Mouse (Mus musculus) CH12.LX (cell line): ENCODE measurements around the gene 1600002K03Rik.
A peak's percentile ranks its signal among the peaks of the same experiment; 100 is the strongest.

Experiments
- BHLHE40 ChIP-seq: IDR thresholded peaks from 2 replicates; pipeline ENCODE4 v1.6.1; 2011; ENCODE audit warnings: mild to moderate bottlenecking, low read depth, low read length, improper control_type of control experiment
- CHD2 ChIP-seq: IDR thresholded peaks from 2 replicates; pipeline ENCODE4 v1.6.1; 2011; ENCODE audit warnings: low read length, improper control_type of control experiment
- CTCF ChIP-seq, 2 experiments: IDR thresholded peaks in 1 of 2; conservative IDR thresholded peaks in 1 of 2; 2 replicates each; pipeline ENCODE4 v1.5.1; 2011 to 2012; ENCODE audit warnings: low read depth in 2 of 2, low read length in 2 of 2, improper control_type of control experiment in 1 of 2, inconsistent platforms in 1 of 2, mild to moderate bottlenecking in 1 of 2, moderate library complexity in 1 of 2
- MAFK ChIP-seq: IDR thresholded peaks from 2 replicates; pipeline ENCODE4 v1.6.1; 2011; ENCODE audit warnings: low read length, improper control_type of control experiment; ENCODE audit not compliant: insufficient replicate concordance
- MAX ChIP-seq: IDR thresholded peaks from 2 replicates; pipeline ENCODE4 v1.6.1; 2011; ENCODE audit warnings: low read length, improper control_type of control experiment
- MXI1 ChIP-seq: IDR thresholded peaks from 2 replicates; pipeline ENCODE4 v1.6.1; 2011; ENCODE audit warnings: mild to moderate bottlenecking, low read depth, low read length, improper control_type of control experiment
- NELFE ChIP-seq: IDR thresholded peaks from 2 replicates; pipeline ENCODE4 v1.6.1; 2011; ENCODE audit warnings: low read depth, low read length, improper control_type of control experiment
- NRF1 ChIP-seq: IDR thresholded peaks from 2 replicates; pipeline ENCODE4 v1.6.1; 2014; ENCODE audit warnings: low read depth, mild to moderate bottlenecking, inconsistent platforms, low read length, improper control_type of control experiment, moderate library complexity
- PAX5 ChIP-seq: IDR thresholded peaks from 2 replicates; pipeline ENCODE4 v1.6.1; 2012; ENCODE audit warnings: low read length, inconsistent platforms, mixed read lengths
- POLR2A ChIP-seq: IDR thresholded peaks from 2 replicates; pipeline ENCODE4 v1.6.1; 2011; ENCODE audit warnings: low read depth, mild to moderate bottlenecking, improper control_type of control experiment, low read length
- SMC3 ChIP-seq: IDR thresholded peaks from 2 replicates; pipeline ENCODE4 v1.6.1; 2011; ENCODE audit warnings: low read depth, low read length, improper control_type of control experiment
- UBTF ChIP-seq: IDR thresholded peaks from 2 replicates; pipeline ENCODE4 v1.6.1; 2012; ENCODE audit warnings: low read depth, mild to moderate bottlenecking, inconsistent platforms, low read length, improper control_type of control experiment, moderate library complexity
- USF1 ChIP-seq: IDR thresholded peaks from 2 replicates; pipeline ENCODE4 v1.6.1; 2014; ENCODE audit warnings: low read depth, mild to moderate bottlenecking, inconsistent platforms, low read length, improper control_type of control experiment
- ZNF384 ChIP-seq: IDR thresholded peaks from 2 replicates; pipeline ENCODE4 v1.6.1; 2012; ENCODE audit warnings: low read depth, low read length, improper control_type of control experiment, inconsistent platforms

- TF ChIP-seq POLR2A (no peak), MAX (no peak), NELFE (no peak), MAFK (no peak), CTCF (conservative IDR thresholded peaks at IDR 0.05 in 1 of 2, IDR thresholded peaks at IDR 0.05 in 1 of 2; ENCODE audit: low read depth in 2 of 2, low read length in 2 of 2) (no peak), BHLHE40 (no peak), USF1 (no peak), CHD2 (no peak; the same call in 1 of the 2 replicates), NRF1 (no peak), UBTF (no peak), SMC3 (no peak), PAX5 (no peak), MXI1 (peak; percentile 4; the same call in 1 of the 2 replicates), ZNF384 (no peak)
Observed at GRCm38 (mm10) chr10:80142530-80142925, 30.2 kb upstream of the 1600002K03Rik start.
